Mouse (Mus musculus): ENCODE measurements around the gene Pak7.
A peak's percentile ranks its signal among the peaks of the same experiment; 100 is the strongest.
"Not testable (repeated sequence)": the region's sequence is repeated elsewhere in the genome, so short reads cannot be mapped to it uniquely, and the experiment has no call there.

Pak7 gene

DNA sequence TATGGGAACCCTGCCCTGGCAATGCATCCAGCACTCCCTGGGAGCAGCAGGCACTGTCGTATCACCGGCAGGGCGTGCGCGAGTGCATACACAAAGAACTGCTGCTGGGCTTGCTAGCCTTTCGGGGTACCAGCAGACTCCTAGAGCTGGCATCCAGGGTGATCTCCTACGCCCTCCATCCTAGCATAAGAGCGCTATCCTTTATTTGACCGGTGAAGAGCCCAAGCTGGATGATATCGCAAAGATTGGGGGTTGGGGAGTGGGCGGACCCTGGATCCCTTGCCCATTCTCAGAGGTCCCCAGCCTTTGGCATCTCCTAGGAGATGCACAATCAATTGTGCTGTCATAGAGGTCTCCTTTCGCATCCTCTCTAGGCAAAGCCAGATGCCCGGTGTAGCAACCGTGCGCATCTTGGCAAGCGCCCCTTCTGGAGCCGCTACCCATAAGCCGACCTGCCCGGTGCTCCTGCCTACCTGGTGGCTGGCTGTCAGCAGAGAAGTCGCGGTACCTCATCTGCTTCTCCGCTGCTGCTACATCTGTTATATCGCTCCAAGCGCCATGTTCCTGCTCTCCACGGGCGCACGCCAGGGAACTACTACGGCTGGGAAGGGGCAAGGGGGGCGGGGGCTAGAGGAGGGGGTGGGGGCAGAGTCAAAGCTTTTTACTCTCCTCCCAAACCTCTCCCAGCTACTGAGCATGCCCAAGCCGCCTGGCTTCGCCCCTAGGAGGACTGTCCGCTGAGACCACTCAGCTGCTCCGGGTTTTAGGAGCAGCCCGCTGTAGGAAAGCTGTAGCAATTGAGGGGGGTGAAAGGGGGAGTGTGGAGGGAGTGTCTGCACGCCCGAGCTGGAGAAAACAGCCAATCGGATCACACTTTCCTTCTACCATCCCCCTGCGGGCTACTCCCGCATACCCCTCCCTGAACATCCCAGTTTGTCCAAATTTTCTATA lies at the start of gene Pak7:
Gene Pak7 (minus strand): TSS at position 787 of the 951 bp plus-strand sequence.
- DNase-seq (ENCODE audit: low spot score in 2 of 2): peak; percentile 76 to 81

DNA sequence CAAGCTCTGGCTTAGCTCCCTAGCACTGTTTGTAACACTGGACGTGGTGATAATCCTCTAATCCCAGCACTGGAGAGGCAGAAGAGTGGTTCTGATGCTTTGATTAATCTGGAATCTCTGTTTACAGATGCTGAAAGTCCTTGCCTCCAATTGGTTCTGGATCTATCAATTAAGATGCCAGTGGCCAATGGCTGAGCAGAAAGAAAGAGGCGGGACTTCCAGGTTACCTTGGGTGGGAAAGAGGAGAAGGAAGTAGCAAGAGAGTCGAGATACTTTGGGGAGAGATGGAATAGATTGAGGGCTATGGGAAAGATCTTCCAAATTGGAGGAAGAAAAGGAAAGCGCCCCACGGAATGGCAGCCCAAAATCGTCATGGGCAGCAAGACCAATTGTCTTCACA lies 37.8 kb upstream of the Pak7 start:
- no peak for DNase-seq (ENCODE audit: low spot score in 2 of 2)

DNA sequence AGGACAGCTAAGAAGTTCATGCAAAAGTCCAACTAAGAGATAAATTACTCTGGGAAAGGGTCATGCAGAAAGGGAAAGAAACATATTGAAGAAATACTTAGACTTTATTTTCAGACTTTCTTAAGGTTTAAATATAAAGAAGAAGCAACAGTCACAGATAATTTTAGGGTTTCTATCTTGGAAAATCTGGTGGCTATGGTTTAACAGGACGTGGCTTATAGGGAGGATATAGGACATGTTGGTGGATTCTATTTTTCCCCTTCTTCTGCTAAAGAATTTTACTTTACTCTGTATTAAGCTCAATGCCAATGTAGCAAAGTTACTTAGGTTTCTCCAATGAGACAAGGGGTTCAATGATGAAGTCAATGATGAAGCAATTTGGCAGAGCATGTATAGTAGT lies 31.8 kb upstream of the Pak7 start:
- no peak for DNase-seq (ENCODE audit: low spot score in 2 of 2)

DNA sequence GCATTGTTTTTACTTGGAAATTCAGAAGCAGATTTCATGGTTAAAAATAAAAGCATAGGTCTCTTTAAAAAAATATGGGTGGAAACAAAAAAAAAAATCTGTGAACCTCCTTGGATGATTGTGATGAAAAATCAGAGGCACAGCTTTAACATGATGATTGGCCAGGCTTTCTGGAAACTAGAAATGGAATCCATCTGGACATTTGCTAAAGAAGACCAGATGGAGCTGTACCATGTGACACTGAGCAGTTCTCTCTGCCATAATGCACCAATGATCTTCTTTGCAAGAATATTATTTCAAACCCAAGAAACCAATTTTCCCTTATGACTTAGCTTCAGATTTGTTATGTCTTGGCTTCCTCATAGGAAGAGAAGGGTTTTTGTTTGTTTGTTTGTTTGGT lies 28.6 kb upstream of the Pak7 start:
- DNase-seq (ENCODE audit: low spot score in 2 of 2): peak; percentile 42 to 60

DNA sequence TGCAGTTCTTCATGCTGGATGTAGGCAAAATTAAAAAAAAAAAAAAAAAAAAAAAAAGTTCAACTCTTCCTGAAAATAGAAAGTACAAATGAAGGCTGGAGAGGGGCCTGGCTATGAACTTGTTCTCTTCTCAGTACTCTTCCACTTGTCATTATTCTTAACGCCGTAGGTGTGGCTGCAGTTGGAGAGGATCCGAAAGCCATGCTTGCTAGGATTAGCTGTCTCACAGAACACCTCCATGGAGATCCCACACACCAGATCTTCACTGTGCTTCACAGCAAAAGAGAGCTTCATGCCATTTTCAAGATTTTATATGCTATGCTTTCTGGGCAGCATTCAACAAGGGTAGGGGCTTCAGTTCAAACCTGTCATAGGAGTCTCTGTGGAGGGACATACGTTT lies 14.8 kb upstream of the Pak7 start:
- peak in 1 of 2 experiments; percentile 51 for DNase-seq (ENCODE audit: low spot score in 2 of 2)

DNA sequence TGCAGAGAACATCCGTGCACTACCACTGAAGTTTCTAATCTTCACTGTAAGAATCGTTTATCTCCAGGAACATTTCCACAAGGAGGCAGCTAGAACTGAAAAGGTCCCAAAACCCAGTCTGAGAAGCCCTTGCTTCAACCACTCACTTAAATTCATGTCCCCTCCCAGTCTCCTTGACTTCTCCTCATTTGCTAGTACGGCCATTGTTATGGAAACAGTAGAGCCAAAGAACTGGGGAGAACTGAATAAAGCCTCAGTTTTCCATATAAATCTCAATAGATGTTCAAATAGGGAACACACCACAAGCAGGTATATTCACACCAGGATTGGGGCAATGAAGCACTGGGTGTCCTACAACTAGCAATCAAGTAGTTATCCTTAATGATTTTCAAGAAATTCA lies 12.4 kb downstream of the Pak7 start:
- DNase-seq (ENCODE audit: low spot score in 2 of 2): no peak

DNA sequence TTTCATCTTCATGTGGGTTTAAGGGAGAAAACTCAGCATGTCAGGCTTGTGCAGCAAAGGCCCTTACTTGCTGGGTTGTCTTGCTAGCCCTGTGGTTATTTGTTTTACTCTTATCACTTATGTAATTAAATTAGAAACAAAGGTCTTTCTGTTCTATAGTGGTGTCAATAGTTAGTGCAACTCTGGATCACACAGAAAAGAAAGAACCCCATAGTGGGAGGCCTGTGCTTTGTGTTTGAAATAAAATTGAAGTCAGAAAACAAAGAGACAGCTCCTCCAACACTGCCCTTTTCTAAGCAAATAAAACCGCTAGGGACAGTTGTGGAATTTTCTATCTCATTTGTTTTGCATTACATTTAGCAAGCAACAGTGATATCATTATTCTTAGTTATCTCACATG lies 15.4 kb downstream of the Pak7 start:
- DNase-seq (ENCODE audit: low spot score in 2 of 2): no peak

DNA sequence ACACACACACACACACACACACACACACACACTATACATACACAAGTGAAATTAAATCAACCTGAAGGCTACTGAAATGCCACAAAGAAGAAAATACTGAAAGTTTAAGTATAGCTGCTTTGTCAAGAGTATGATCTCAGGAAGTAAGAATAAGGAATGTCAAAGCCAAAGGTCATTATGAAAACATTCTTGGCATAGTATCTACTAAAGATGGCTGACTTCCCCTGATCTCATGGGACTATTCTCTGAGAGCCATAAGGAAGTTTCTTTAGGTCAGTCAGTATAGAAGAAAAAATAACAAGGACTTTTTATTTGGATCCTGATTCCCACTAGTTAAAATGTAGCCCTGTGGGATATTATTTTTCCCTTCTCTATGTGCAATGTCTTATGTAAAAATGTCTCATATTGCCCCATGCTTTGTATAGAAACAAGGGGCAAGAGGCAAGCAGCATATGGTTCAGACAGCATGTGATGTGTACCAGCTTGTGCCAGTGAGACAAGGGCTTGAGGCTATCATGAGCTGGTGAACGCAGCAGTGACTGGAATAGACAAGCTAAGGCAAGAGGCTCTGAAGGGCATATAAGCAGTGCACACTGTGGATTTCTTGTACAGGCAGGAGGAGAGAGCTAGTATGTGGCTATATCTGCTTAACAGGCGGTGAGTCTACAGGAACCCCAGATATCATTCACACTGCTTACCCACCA lies 36.2 kb downstream of the Pak7 start:
- DNase-seq (ENCODE audit: low spot score in 2 of 2): no peak

DNA sequence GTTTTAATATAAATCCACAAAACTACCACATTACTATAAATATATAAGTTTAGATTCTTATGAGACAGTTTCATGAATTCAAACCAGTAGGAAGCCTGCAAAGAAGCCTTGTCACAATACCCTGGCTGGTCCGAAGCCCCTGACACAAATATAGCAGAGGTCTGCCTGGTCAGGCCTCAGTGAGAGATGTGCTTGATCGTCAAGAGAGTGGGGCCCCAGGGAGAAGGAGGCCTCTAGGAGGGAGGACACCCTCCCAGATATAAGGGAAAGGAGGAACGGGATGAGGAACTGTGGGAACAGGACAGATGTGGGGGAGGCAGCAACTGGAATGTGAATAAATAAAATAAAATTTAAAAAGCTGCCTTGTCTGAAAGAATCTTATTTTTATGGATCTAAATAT lies 37.3 kb downstream of the Pak7 start:
- DNase-seq (ENCODE audit: low spot score in 2 of 2): no peak

DNA sequence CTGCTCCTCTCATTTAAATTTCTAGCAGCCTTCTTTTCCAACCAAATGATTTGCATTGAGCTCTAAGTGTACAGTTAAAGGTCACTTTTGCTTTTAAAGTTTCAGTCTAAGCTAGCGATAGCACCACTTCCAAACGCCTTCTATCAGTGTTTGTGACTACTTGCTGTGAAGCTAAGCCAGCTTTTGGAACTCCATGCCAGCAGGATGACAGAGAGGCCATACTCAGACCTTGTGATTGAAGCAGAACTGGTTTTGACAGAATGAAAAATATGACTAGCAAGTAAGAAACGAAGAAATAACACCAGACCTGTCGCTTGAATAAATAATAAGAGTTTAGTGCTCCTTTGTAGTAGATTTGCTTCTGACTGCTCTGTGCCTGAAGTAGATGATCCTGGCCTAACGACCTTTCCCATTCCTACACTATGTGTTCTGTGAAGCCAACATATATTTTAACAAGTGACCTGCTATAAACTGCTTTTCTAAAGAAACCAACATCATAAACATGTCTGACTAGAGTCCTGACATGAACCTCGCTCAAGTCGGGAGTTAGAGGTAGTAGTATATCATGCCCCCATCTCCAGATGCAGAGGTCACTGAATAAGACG lies 38.0 kb downstream of the Pak7 start:
- no peak for DNase-seq (ENCODE audit: low spot score in 2 of 2)

DNA sequence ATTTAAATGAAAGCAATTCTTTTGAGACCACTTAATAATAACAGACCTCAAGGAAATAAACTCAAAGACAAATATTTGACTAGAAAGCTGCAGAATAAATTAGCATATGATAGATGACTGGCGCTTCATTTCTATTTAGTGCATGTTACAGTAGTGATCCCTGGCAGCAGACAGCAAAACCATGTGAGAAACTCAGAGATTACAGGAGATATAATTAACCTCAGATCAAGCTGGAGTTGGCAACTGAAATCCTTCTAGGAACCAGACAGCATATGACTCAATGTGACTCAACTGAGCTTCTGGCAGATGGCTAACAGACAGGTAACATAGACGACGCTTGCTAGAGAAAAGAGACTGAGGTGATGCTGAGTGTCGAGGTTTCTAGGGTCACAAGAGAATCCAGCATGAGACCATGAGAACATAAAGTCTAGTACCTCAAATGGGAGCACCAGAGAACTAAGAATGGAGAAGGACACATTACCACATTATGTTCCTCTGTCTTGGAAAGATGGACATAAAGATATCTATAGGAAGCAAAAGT lies 43.5 kb downstream of the Pak7 start:
- not testable (repeated sequence) for DNase-seq (ENCODE audit: low spot score in 2 of 2)

DNA sequence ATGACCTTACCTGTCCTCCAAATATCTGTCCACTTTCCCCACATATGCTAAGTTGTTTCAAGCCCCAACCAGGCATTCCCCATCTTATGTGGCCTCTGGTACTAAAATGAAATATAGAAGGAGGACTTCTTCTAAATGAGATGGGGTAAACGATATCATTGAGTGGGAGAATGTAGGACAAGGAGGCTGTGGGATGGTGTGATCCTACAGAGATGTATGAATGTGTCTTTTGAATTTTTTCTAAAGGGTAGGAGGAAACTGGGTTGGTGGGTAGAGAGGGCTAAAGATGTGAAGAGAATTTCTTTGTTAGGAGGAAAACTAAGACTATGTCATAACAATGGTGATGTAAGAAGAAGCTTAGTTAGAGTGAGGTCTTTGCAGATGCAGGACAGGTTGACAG lies 57.8 kb downstream of the Pak7 start:
- DNase-seq (ENCODE audit: low spot score in 2 of 2): no peak

DNA sequence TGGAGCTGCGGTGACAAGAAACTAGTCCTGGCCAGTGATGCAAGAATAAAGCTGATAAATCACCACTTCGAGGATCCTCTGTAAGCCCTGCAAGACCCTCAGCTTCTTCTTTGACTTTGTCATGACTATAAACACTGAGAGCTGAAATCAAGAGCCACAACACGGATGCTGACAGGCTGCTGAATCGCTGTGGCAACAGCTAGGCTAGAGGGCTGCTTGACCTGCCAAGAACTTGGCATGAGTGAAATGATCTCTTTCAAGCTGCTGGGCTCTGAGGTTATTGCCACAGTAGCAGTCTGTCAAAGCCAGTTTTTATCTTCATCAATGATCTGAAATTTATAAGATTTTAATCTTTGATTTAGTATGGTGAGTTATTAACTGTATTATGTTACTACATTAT lies 62.1 kb downstream of the Pak7 start:
- DNase-seq (ENCODE audit: low spot score in 2 of 2): no peak

DNA sequence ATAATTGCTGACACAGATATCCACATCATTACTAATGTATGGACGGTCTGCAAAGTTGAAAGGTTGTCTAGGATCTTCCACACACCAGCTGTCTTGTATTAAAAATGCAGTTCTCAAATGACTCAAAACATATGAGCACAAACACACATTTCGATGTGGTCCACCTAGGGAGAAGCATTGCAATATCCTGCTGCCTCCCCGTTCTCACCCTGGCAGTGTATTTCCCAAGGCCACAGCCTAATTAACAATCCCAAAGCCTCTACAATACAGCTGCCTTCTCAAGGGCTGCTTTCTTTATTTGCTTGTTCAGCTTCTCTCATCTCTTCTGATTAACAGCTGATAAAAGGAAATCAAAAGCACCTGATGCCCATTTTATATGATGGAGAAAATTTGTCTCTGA lies 78.5 kb downstream of the Pak7 start:
- no peak for DNase-seq (ENCODE audit: low spot score in 2 of 2)

DNA sequence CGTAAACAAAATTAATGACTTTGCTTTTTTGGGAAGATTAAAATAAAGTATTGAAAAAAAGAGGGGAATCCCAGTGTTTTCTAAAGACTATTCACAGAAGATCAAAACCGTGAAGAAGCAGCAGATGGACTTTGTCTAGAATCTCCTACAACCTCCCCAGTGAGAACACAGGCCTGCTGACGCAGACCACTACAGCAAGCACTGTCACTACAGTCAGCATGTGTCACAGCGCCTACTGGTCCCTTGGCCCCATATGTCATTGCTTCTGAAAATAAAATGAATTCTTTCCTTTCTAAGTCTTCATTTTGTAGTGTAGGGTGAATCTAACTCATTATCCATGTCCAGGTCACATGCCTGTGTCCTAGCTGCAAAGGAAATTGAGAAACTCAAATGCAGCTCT lies 79.0 kb downstream of the Pak7 start:
- no peak for DNase-seq (ENCODE audit: low spot score in 2 of 2)

DNA sequence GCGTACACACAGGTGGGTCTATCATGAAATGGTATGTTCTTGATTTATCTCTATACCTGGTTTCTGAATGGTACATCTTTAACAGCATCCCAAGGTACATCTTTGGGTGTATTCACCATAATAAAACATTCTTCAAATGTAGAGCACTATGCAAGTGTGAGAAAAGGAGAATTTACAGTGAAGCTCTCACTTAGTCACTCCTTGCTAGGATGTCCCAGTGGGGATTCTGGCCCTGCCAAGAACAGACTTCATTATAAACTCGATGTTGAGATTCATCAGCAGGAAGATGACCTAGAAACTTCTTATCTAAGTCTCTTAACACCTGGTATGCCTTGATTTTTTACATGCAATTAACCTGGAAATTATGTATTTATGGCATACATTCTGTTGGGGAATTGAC lies 85.6 kb downstream of the Pak7 start:
- DNase-seq (ENCODE audit: low spot score in 2 of 2): no peak

DNA sequence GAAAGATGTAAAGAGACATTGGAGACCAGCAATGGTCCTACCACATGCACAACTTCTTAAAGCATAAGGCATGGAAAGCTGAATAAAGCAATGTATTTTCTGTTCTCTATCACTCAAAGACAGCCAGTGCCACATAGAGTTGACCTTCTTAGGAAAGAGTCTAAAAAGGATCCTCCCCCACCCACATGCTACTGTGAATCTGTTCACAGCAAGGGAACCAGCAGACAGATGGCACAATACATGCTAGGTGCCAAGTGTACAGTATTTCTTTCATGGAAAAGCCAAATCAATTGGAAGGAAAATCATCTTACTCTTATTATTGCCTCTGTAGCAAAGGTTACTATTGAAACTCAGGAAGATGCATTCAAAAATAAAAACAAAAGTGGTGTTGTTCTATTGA lies 86.4 kb downstream of the Pak7 start:
- DNase-seq (ENCODE audit: low spot score in 2 of 2): peak; percentile 31 to 54

DNA sequence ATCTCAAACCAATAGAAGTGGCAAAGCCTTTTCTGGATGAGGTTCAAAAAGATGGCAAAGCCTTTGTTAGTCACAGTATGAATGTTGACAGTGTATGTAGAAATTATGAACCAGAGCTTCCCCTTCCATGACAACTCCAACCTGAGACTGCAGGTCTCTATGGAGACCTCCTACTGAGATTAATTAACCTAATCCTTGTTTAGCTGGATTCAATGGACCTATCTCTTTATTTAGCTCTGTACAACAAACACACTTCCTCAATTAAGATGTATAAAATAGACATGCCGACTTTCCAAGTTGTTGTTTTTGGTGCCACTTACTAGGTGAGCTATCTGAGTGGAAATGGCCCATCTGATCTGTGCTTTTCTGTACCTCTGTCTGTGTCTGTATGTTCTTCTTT lies 90.4 kb downstream of the Pak7 start:
- no peak for DNase-seq (ENCODE audit: low spot score in 2 of 2)

DNA sequence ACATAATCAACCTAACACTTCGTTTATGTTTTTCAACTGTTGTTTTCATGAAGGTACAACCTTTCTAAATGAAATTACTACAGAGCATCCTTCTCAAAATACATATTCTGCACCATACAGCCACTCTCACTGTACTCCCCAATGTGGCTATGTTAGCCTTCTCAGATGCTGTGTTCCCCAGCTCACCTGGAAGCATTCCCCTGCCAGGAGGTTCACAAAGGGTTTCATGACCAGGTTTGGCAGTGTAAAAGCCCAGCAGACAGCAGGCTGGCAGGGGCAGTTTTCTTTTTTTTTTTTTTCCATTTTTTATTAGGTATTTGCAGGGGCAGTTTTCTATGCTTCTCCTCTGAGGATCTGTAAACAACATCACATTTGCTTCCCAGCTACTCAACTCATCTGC lies 105.7 kb downstream of the Pak7 start:
- no peak for DNase-seq (ENCODE audit: low spot score in 2 of 2)

DNA sequence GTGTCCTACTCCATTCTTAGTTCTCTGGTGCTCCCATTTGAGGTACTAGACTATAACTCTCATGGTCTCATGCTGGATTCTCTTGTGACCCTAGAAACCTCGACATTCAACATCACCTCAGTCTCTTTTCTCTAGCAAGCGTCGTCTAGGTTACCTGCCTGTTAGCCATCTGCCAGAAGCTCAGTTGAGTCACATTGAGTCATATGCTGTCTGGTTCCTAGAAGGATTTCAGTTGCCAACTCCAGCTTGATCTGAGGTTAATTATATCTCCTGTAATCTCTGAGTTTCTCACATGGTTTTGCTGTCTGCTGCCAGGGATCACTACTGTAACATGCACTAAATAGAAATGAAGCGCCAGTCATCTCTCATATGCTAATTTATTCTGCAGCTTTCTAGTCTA lies 145.8 kb downstream of the Pak7 start:
- DNase-seq (ENCODE audit: low spot score in 2 of 2): not testable (repeated sequence)

DNA sequence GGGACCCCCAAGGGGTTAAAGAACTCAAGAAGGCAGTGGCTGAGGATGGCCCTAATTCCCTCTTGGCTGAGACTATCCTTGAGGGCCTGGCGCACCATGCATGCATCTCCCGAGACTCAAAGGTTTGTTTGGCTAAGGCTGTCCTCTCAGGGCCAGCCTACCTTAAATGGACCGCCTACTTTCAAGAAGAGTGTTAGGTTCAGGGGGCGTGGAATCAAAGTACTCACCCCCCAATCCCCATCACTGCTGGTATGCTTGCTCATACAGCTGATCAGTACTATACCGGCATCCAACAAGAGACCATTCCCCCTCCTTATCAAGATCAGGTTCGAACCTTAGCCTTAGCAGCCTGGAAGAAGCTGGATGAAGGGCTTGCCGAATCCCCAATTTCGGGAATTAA lies 156.5 kb downstream of the Pak7 start:
- no peak for DNase-seq (ENCODE audit: low spot score in 2 of 2)

DNA sequence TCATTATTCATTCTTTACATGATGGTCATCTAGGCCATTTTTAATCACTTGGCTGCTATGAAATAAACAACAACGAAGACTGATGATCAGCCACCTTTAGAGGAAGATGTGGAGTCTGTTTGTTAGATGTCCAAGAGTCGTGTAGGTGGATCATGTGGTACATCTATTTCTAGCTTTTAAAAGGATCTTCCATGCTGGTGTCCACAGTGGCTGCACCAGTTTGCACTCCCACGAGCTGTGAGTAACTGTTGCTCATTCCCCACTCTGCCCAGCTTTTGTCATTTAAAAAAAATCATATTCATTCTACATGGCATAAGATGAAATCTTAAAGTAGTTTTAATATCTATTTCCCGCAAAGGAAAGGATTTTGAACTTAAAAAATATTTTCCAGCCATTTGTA lies 183.7 kb downstream of the Pak7 start:
- peak in 1 of 2 experiments; percentile 22 for DNase-seq (ENCODE audit: low spot score in 2 of 2)

Measured in left cerebral cortex, adult 9 months (tissue).